Mouse (Mus musculus): ENCODE measurements around the gene Inppl1. TPM values are rescaled to one million over a fixed set of nuclear protein-coding genes. Genes with fewer than 3 reads are reported as not detected.
A peak's percentile ranks its signal among the peaks of the same experiment; 100 is the strongest.

Inppl1 gene
- polyA plus RNA-seq, 1 experiment from 2014 or later: 46.0 TPM

- WGBS: 24% methylated on average over 32 of the region's 32 CpGs
- H3K4me3 ChIP-seq (ENCODE audit: low read depth, low read length): no peak overlapping the region
- ATAC-seq (replicated peaks; ENCODE audit: low FRiP score) (peak; percentile 24; the same call in 1 of the 2 replicates), DNase-seq (ENCODE audit: low spot score) (peak; percentile 76)
- peaks cover 9% of the 10 kb centered on the region; the same call in 1 of the 2 replicates for H3K36me3 ChIP-seq (ENCODE audit: control insufficient read depth, insufficient read depth, low read length)
- H3K27me3 ChIP-seq (ENCODE audit: control insufficient read depth, insufficient read depth, low read length): peaks cover 45% of the 10 kb centered on the region
- no peak overlapping the region for H3K9ac ChIP-seq (ENCODE audit: low read length)
- H3K9me3 ChIP-seq (ENCODE audit: control insufficient read depth, low read length): no peaks in the 10 kb centered on the region
- H3K27ac ChIP-seq (ENCODE audit: low read depth, low read length): no peak overlapping the region
- peaks cover 19% of the 10 kb centered on the region for H3K4me1 ChIP-seq (replicated peaks; ENCODE audit: control insufficient read depth, insufficient read depth, low read length)
- no peak overlapping the region for H3K4me2 ChIP-seq (ENCODE audit: low read depth, low read length, severe bottlenecking)
These were observed 14.9 kb downstream of the Inppl1 start for GRCm38 (mm10) chr7:101822836-101823757.

- Histone ChIP-seq H3K4me1 (replicated peaks; ENCODE audit: control insufficient read depth, insufficient read depth, low read length) (peaks cover 24% of the 10 kb centered on the region), H3K9me3 (ENCODE audit: control insufficient read depth, low read length) (no peaks in the 10 kb centered on the region), H3K4me2 (ENCODE audit: low read depth, low read length, severe bottlenecking) (peak overlapping the region; percentile 84), H3K9ac (ENCODE audit: low read length) (peak overlapping the region; percentile 66), H3K27ac (ENCODE audit: low read depth, low read length) (peak overlapping the region; percentile 31; the same call in 1 of the 2 replicates), H3K36me3 (ENCODE audit: control insufficient read depth, insufficient read depth, low read length) (peaks cover 6% of the 10 kb centered on the region; the same call in 1 of the 2 replicates), H3K27me3 (ENCODE audit: control insufficient read depth, insufficient read depth, low read length) (peaks cover 58% of the 10 kb centered on the region), H3K4me3 (ENCODE audit: low read depth, low read length) (peak overlapping the region; percentile 38)
- ATAC-seq (replicated peaks; ENCODE audit: low FRiP score): peak; percentile 80
- DNase-seq (ENCODE audit: low spot score): peak; percentile 84
- WGBS: under 1% methylated on average over 68 of the region's 71 CpGs
These were observed 16.2 kb downstream of the Inppl1 start for GRCm38 (mm10) chr7:101821571-101822501.

GRCm38 (mm10) chr7:101820295-101821030 lies 17.6 kb downstream of the Inppl1 start:
- Histone ChIP-seq H3K9me3 (ENCODE audit: control insufficient read depth, low read length) (no peaks in the 10 kb centered on the region), H3K4me1 (replicated peaks; ENCODE audit: control insufficient read depth, insufficient read depth, low read length) (peaks cover 24% of the 10 kb centered on the region), H3K27me3 (ENCODE audit: control insufficient read depth, insufficient read depth, low read length) (peaks cover 61% of the 10 kb centered on the region), H3K4me2 (ENCODE audit: low read depth, low read length, severe bottlenecking) (peak overlapping the region; percentile 42; the same call in 1 of the 2 replicates), H3K27ac (ENCODE audit: low read depth, low read length) (no peak overlapping the region), H3K36me3 (ENCODE audit: control insufficient read depth, insufficient read depth, low read length) (peaks cover 2% of the 10 kb centered on the region; the same call in 1 of the 2 replicates), H3K4me3 (ENCODE audit: low read depth, low read length) (peak overlapping the region; percentile 38; the same call in 1 of the 2 replicates), H3K9ac (ENCODE audit: low read length) (no peak overlapping the region)
- 2% methylated on average over 35 of the region's 35 CpGs for WGBS
- DNase-seq (ENCODE audit: low spot score) (no peak), ATAC-seq (replicated peaks; ENCODE audit: low FRiP score) (no peak)

GRCm38 (mm10) chr7:101817861-101818401 lies 20.1 kb downstream of the Inppl1 start, which contains the start of gene Phox2a:
Gene Phox2a (plus strand): TSS chr7:101818313.
- no peak for DNase-seq (ENCODE audit: low spot score)
- Histone ChIP-seq H3K9me3 (ENCODE audit: control insufficient read depth, low read length) (no peaks in the 10 kb centered on the region; the same call in 1 of the 2 replicates), H3K27me3 (ENCODE audit: control insufficient read depth, insufficient read depth, low read length) (peaks cover 61% of the 10 kb centered on the region), H3K9ac (ENCODE audit: low read length) (0 out of 2 replicates have a peak within 1 kb of the TSS, but pooled peaks have one; percentile 6), H3K36me3 (ENCODE audit: control insufficient read depth, insufficient read depth, low read length) (no peaks in the 10 kb centered on the region), H3K4me2 (ENCODE audit: low read depth, low read length, severe bottlenecking) (peak within 1 kb of the TSS; percentile 48), H3K4me1 (replicated peaks; ENCODE audit: control insufficient read depth, insufficient read depth, low read length) (peaks cover 24% of the 10 kb centered on the region), H3K4me3 (ENCODE audit: low read depth, low read length) (peak within 1 kb of the TSS; percentile 29), H3K27ac (ENCODE audit: low read depth, low read length) (no peak within 1 kb of the TSS)
- no peak for ATAC-seq (replicated peaks; ENCODE audit: low FRiP score)
- 1% methylated on average over 39 of the region's 45 CpGs for WGBS

GRCm38 (mm10) chr7:101777053-101777452 lies 61.0 kb downstream of the Inppl1 start:
- no peaks in the 10 kb centered on the region for H3K4me1 ChIP-seq (replicated peaks; ENCODE audit: control insufficient read depth, insufficient read depth, low read length)
- 94% methylated on average over 1 of the region's 1 CpGs for WGBS

GRCm38 (mm10) chr7:101772687-101773086 lies 65.3 kb downstream of the Inppl1 start:
- 49% methylated on average over 8 of the region's 8 CpGs for WGBS
- no peak for DNase-seq (ENCODE audit: low spot score)
- no peak overlapping the region for H3K27ac ChIP-seq (ENCODE audit: low read depth, low read length)
- no peak for ATAC-seq (replicated peaks; ENCODE audit: low FRiP score)
- H3K27me3 ChIP-seq (ENCODE audit: control insufficient read depth, insufficient read depth, low read length): no peaks in the 10 kb centered on the region
- H3K4me2 ChIP-seq (ENCODE audit: low read depth, low read length, severe bottlenecking): no peak overlapping the region
- no peaks in the 10 kb centered on the region for H3K4me1 ChIP-seq (replicated peaks; ENCODE audit: control insufficient read depth, insufficient read depth, low read length)
- H3K9ac ChIP-seq (ENCODE audit: low read length): no peak overlapping the region
- no peaks in the 10 kb centered on the region for H3K9me3 ChIP-seq (ENCODE audit: control insufficient read depth, low read length)
- H3K4me3 ChIP-seq (ENCODE audit: low read depth, low read length): no peak overlapping the region
- H3K36me3 ChIP-seq (ENCODE audit: control insufficient read depth, insufficient read depth, low read length): no peaks in the 10 kb centered on the region

More at GRCm38 (mm10) chr7:101777053-101777452, 61.0 kb downstream of the Inppl1 start:
- Histone ChIP-seq H3K4me3 (ENCODE audit: low read depth, low read length) (no peak overlapping the region), H3K9ac (ENCODE audit: low read length) (no peak overlapping the region), H3K27me3 (ENCODE audit: control insufficient read depth, insufficient read depth, low read length) (no peaks in the 10 kb centered on the region), H3K27ac (ENCODE audit: low read depth, low read length) (no peak overlapping the region), H3K9me3 (ENCODE audit: control insufficient read depth, low read length) (no peaks in the 10 kb centered on the region), H3K36me3 (ENCODE audit: control insufficient read depth, insufficient read depth, low read length) (no peaks in the 10 kb centered on the region; the same call in 1 of the 2 replicates), H3K4me2 (ENCODE audit: low read depth, low read length, severe bottlenecking) (no peak overlapping the region)
- no peak for ATAC-seq (replicated peaks; ENCODE audit: low FRiP score)
- no peak for DNase-seq (ENCODE audit: low spot score)
